Mouse (Mus musculus) c-Kit-positive CD71-positive TER-119-negative erythroid progenitor cells, embryonic 14.5 days (primary cell): ENCODE data around the gene Camk1g.

Experiments used
- DNase-seq: peaks from one replicate; pipeline ENCODE4 v3.0.0-alpha.2; 2013; ENCODE audit warnings: low read depth

Camk1g gene

GRCm38 (mm10) chr1:193303096-193303495 lies 67.0 kb downstream of the Camk1g start:
- DNase-seq, result no peak

- DNase-seq, result no peak
These were observed 68.0 kb downstream of the Camk1g start for GRCm38 (mm10) chr1:193302093-193302405.

GRCm38 (mm10) chr1:193301216-193302092 lies 68.6 kb downstream of the Camk1g start:
- no peak for DNase-seq

- no peak for DNase-seq
These were observed 70.1 kb downstream of the Camk1g start for GRCm38 (mm10) chr1:193299995-193300394.

- DNase-seq, result no peak
These were observed 71.8 kb downstream of the Camk1g start for GRCm38 (mm10) chr1:193298141-193298765.
